Mouse (Mus musculus): ENCODE measurements around the gene Hc.
A peak's percentile ranks its signal among the peaks of the same experiment; 100 is the strongest.

The Hc gene

GRCm38 (mm10) chr2:34951469-34951868 is 109.8 kb downstream of the Hc start:
- no peak for DNase-seq

- DNase-seq: no peak
These were observed 112.6 kb downstream of the Hc start for GRCm38 (mm10) chr2:34948622-34949021.

- no peak for DNase-seq
These were observed 115.2 kb downstream of the Hc start for GRCm38 (mm10) chr2:34946046-34946445.

- no peak for DNase-seq
These were observed 115.7 kb downstream of the Hc start for GRCm38 (mm10) chr2:34945580-34945979.

- DNase-seq: peak; percentile 80 to 91
These were observed 116.5 kb downstream of the Hc start for GRCm38 (mm10) chr2:34944761-34945160.

- peak in 1 of 2 experiments; percentile 7 for DNase-seq
These were observed 117.6 kb downstream of the Hc start for GRCm38 (mm10) chr2:34943556-34944120.

GRCm38 (mm10) chr2:34941061-34941675 is 120.1 kb downstream of the Hc start:
- DNase-seq: peak; percentile 38 to 39

GRCm38 (mm10) chr2:34940246-34940645 is 121.0 kb downstream of the Hc start:
- no peak for DNase-seq

- no peak for DNase-seq
These were observed 122.7 kb downstream of the Hc start for GRCm38 (mm10) chr2:34938269-34939208.

GRCm38 (mm10) chr2:34937460-34937859 is 123.8 kb downstream of the Hc start:
- DNase-seq: no peak

Measured in spleen, adult 18-20 months (tissue).